Mouse (Mus musculus): Measurements from ENCODE around the gene Xylt1.

Gene Xylt1

DNA sequence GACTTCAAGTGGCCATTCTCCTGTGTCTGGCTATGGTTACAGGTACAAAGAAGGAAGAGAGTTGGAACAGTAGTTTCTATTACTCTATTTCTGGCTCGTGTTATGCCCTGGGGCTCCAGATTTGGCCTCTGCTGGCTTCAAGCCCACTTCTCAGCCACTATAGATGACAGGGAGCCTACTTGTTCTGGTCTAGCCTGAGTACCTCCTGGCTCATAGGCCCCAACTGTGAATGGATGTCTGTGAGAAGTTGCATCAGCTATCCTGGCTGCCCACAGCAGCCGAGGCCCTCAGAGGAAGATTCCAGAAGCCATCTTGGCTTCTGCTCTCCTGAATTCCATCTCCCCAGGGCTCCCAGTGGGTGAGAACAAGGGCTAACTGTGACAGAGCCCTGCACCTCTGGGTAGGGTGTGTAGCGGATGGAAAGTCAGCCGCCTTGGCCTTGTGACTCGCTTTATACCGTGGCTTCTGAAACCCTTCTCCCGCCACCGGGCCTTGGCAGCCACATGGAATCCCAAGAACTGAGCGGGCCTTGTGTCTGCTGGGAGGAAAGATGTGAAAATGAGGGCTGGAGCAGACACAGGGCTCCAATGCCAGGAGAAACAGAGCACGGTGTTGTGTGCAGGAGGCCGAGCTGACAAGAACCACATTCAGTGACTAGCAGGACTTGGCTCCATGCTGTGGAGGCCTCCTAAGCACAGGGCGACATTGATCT, 55.1 kb downstream of the Xylt1 start:
- peak; percentile 24 for DNase-seq

DNA sequence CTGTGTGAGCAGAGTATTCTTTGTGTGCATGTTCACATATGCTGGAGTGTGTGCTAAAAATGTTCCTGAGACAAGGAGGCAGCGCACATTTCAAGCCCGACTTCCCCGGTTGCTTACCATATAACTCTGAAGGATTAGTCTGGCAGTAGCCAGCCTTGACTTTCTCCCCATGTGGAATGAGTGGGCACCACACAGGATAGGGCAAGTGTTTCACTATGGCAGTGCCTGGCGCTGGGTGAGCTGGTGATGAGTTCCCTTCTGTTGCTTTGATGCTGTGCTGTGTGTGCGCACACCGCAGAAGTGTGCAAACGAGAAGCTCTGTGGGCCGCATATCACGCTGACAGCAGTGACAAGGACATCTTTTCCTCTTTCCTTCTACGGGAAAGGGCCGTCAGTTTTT, 56.1 kb downstream of the Xylt1 start:
- DNase-seq, result no peak

DNA sequence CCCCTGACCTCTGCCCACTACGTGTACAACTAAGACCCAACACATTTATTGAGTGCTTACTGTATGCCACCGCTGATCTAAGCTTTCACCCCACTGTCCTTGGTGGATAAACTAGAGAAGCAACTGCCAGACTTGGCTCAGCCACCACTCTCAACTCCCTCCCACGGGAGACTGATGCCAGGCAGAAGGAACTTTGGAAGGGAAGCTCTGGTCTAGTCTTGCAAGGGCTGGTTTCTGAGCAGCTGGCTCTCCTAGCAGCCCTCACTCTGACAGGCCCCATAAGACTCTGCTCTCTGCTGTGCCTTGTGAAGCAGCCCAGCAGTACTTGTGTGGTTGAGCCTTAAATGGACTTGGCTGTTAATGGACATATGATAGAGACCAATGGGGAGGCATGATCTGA, 60.2 kb downstream of the Xylt1 start:
- peak; percentile 54 for DNase-seq

DNA sequence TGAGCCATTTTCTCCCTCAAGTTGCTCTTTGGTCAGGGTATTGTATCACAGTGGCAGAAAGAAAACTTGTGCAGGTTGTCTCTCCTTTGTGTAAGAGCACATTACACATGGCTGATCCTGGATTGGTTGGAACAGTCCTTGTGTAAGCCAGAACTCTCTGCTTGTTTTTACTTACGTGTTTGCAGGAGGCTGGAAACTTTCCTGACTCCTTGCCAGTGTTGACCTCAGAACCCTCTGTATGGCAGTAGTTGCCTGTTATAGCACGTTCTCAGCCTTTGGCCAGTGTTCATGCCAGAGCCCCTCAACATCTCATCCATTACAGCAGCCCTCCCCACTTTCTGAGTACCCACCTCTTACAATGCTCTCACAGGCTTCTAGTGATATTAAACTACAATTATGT, 61.9 kb downstream of the Xylt1 start:
- DNase-seq, result no peak

DNA sequence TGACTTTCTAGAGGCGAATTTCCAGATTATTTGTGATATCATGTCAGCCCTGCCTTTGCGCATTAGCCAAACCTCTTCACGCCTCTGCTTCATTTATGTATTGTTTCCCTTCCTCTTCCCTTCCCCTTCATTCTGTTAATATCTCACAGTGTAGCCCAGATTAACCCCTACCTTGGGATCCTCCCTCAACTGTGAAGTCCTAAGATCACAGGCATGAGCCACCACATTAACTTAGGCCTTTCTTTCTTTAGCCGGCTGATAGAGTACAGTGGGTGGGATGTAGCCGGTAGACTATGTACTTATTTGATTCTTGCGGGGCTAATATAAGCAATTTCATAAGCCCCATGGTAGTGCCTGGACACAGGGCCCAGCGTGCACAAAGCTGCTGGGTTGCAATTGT, 62.4 kb downstream of the Xylt1 start:
- peak; percentile 40 for DNase-seq

DNA sequence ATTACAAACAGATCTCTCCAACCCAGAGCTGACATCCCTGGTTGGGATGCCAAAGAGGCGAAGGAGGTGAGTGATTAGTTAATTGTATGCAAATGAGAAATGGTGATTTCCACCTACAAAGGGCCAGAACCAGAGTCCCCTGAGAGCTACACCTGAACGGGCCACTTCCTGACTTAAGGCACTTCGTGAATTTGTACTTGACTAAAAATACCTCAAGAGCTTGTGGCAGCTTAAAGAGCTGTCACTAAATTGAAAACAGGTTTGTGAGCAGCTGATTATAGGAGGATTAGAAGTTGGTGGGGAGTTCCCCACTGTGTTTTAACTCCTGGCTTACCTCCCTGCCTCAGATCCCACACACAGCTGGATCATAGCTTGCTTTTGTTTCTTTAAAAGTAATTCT, 64.7 kb downstream of the Xylt1 start:
- no peak for DNase-seq

DNA sequence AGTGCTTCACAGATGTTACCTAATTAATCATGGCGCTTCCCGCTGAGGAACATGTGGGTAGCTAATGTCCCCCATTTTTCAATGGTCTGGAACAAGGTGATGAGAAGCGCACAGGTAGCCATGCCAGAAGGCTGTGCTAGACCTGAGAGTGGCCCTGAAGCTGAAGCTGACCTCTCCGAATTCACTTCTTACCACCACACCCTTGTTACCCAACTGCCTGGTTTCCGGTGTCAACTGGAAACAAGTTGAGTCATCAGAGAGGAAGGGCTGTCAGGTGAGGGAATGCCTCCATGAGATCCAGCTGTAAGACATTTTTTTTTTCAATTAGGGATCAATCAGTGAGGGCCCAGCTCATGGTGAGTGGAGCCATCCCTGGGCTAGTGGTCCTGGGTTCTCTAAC, 68.8 kb downstream of the Xylt1 start:
- no peak for DNase-seq

DNA sequence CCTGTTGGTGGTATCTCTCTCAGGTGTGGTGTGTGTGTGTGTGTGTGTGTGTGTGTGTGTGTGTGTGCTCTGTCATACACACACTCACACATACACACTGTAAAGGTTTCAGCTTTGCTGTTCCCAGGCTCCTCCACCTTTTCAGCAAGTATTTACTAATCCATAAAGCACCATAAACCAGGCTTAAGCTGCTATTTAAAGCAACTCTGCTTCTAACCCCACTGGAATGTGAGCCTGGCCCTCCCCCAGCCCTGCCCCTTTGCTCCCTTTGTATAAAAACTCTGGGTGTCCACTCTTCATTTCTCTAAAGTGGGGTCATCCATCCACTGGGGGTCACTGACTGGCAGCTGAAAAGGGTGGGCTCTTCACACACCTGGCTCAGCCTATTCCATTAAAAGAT, 70.4 kb downstream of the Xylt1 start:
- DNase-seq, result no peak

DNA sequence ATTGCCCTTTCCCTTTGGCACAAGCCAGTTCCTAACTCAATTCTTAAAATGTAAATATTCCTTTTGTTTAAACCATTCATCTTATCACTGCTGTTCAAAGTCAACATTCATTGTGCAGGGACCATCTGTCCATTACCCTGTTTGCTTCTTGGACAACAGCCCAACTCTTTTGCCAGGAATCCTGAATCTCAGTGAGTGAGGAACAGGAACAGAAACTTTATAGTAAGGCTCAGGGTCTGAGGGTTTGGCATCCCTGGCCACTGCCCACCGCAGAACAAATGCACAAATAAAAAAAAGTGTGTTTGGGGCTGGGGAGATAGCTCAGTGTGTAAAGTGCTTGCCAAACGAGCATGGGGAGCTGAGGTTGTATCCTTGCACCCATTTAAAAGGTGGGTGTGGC, 71.5 kb downstream of the Xylt1 start:
- no peak for DNase-seq

DNA sequence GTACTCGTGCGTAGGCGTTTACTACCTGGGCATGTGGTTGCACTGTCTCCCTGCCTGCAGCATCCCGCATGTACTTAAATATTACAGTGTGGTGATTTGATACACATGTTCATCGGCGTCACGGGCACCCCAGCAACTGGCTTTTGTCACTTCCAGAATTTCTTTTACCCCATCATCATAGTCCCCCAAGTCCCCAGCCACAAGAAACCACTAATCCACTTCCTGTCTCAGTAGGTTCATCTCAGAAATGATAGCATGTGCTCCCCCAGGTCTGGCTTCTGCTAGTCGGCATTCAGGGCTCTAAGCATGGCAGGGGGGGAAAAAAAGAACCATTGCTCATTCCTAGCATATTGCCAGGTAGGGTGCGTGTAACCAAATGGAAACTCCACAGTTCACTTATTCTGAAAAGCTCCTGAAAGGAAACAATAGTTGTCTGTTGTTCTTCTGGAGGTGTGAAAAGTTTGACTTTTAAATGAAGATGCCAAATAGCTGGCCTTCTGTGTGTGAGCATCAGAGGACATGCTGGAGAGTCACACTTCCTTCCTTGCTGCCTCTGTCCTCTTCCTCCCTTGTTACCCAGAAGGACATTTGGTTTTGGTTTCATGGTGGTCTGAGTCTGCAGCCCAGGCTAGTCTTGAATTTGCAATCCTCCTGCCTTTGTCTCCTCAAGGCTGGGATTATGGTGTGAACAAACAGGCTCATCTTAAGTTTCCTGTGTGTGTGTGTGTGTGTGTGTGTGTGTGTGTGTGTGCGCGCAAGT, 74.2 kb downstream of the Xylt1 start:
- no peak for DNase-seq

DNA sequence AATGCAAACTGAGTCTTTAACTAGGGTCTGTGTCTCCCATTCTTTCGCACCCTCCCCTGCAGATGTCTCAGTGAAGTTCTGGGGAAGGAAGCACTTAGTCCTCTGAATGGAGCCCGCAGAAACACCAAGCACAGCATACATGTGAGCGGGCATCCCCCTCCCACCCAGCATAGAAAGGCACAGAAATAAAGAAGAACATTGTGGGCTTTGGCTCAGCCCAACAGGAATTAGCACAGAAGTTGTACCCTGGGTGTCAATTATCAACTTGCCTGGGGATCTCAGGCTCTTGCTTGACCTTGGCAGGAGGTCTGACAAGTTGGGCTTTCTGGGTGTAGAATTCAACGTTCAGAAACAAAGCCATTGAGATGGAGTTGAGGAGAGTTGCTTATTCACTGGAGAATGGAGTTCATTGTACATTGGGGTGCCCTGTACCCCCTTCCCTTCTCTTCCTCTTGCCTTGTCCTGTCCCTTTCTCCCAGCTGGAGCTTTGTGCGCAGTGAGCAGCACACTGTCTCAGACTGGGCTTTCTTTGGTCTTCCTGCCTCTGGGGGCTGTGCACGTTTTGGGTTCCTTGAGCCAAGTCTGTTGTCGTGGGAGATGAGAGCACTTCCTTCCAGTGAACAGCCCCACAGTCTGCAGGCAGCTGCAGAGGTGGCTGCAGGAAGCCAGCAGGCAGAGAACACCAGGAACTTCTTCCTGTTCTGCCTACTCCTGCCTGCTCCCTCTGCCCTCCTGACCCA, 81.6 kb downstream of the Xylt1 start:
- peak; percentile 64 for DNase-seq

DNA sequence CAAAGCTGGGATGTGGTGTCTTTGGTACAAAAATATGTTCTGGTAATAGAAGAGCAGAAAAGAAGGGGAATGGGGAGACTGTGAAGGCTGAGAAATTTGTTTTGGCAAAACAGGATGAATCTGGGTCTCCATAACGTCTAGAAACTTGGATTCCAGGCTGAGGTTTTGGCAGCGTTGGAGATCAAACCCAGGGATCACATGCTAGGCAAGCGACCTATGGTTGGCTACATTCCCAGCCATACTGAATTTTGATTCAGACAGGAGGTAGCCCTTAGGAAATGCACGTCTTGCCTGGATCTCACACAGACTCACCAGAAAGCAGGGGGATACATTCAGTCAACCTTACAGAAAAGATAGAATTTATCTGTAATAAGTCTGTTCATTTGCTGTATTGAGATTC, 84.2 kb downstream of the Xylt1 start:
- no peak for DNase-seq

DNA sequence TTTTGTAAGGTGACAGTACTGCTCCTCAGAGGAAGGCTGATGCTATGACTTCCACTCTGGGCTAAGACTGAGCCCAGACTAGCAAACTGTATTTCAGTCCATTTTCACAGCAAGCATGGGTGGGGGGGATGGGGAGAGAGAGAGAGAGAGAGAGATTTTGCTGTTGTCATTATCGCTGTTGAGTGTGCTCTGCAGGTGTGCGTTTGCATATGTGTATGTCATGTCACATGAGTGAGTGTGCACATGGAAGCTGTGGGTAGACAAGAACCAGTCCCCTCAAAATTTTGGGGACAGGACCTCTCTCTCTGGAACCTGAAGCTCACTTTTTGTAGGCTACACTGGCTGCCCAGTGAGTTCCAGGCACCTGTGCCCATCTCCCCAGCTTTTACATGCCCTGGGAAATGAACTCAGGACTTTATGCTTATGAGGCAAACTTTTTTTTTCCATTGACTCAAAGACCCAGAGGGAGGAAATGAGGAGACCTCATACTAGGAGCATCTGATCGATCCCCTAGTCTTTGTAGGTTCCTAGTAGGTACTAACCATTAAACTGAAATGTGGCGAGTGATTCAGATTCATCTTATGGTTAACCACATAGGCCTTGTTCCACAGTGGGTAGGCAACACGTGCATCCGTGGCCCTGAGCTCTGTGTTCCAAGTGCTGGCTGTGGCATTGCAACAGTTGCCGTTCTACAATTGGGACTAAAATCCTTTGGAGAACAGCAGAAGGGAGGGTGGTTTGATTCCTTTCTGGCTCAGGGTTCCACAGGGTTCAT, 85.4 kb downstream of the Xylt1 start:
- DNase-seq, result no peak

DNA sequence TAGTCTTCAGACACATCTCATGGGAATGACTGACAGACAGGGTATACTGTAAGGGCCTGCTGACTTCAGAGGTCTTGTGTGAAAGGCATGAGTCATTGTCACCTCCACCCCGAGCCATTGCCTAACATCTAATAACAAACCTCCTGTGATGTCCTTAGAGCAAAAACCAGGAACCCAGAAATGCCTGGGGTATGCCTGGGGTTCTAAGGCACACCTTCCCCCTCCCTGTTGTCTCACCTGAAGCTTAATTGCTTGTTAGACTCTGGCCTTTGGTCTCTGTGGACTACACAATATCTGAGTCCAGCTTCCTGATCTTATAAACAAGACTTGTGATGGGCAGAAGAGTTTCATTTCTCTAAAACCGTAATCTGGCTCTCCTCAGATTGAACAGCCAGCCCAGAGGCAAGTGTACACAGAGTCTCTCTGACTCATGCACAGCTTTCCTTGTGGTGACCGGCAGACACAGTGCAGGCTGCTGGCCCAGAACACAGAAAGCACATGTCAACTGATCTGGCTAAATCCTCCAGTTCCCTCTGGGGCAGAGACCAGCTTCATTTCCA, 89.5 kb downstream of the Xylt1 start:
- DNase-seq, result no peak

DNA sequence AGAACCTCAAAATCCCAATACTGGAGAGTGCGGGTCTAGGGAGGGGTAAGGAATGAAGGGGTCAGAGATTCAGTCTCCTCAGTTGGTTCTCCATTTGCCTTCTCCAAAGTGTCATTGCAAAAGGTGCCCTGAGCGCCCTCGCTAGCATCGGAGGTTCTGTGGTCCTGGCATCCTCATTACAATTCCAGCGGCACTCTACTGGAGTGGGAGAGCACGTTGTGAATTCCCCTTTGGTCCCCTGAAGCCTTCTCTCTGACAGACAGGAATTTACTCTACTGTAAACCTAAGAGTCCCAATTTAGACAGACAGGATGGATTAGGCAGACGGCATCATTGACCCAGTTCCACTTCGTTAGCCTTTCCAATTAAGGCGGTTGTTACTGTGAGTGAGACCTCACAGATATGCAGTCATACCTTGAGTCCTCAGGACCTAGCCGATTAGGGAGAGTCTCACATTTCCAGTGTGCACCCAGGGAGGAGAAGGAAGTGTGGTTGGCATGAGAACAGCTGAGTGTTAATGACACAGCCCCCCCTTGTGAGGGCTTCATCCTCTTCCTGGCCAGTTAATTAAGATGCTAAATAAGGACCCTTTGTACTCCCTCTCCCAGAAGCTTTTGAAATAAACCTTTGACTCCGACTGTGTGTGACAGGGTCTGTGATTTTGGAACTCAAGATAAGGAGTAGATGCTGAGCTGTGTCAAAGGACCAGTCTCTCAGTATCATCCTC, 91.4 kb downstream of the Xylt1 start:
- DNase-seq, result no peak

DNA sequence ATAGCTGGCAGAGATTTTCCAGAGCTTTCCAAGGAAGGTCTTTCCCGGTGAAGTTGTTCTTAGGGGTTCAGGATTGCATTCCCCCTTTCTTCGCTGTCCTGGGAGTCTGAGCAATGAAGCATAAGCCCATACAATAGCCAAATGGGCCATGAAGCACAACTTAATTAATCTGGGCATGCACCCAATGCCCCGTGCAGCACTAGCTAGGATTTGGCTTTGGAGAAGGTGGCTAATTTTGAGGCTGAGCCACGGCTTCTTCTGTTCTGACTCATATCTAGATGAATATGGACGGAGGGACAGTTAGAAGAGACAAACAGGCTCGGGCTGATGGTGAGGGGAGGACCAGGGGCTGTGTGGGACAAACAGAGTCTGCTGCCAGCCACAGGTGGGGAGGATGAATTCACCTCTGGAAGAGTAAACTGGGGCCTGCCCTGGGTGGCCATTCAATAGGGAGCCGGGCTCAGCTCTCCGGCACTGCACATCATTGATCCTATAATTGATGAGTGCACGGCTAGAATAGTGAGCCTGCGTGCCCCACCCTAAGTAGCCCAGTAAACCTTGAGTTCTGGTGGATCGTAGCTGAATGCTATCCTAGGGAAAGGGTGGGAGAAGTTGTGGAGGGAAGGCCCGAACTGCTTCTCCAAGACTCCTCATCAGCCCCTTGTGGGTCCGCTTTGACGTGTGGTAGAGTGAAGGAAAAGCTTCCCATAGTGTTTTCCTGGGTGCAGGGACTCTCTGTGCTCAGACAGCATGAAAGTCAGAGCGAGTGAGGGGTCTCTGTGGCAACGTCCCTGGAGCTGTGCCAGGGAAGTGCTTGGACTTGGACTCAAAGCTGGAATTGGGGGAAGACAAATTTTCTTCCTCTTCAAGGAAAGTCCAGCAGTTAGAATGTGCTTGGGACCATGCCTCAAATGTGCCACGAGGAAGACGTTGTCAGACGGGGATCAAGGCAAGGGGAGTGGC, 92.3 kb downstream of the Xylt1 start:
- DNase-seq, result no peak

DNA sequence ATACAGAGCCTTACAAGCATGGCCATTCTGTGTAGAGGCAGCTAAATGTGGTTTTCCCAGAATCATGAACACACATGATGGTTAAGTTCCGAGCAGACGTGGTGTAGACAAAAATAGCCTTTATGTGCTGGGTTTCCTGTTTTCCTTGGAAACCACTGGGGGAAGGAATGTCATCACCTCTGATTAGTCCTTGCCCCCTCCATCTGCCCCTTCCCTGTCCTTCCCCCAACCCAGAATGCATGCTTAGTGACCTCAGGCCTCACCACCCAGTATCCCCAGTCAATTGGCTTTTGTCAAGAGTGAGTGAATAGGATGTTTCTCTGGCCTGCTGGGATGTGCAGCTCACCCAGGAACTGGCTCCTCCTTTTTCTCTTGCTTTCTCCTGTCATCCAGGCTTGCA, 93.5 kb downstream of the Xylt1 start:
- DNase-seq, result no peak

DNA sequence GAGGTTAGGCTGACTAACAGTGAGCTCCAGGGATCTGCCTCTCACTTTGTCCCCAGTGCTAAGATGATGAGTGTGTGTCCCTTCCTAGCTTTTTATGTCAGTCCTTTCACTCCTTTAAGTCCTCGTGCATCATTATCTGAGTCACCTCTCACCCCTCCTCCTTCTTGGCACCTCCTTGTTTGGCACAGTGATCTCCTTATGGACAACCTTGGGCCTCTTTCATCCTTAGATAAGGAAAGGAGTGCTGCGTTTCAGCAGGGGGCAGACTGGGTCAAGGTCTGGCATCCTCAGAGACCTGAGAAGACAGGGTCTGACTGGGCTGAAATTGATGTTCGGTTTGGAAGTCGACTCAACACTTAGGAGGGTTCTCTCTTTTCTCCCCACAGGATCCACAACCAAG, 94.3 kb downstream of the Xylt1 start:
- DNase-seq, result no peak

DNA sequence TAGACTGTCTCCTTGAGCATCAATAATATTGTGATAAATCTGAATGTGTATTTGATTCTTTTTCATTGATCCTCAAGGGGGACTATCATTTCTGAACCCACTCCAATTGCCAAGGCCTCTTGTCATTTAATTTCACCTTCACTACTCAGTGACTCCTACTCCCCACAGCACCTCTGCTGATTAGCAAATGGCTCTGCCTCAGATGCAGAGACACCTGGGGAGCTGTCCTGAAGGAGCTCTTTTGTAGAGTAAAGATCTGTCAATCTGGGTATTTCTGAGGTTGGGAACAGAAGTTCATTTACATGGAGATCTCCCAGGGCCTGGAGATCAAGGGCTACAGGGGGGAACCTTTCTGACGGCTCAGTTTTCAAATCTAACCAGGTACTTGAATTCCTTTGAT, 98.2 kb downstream of the Xylt1 start:
- no peak for DNase-seq

DNA sequence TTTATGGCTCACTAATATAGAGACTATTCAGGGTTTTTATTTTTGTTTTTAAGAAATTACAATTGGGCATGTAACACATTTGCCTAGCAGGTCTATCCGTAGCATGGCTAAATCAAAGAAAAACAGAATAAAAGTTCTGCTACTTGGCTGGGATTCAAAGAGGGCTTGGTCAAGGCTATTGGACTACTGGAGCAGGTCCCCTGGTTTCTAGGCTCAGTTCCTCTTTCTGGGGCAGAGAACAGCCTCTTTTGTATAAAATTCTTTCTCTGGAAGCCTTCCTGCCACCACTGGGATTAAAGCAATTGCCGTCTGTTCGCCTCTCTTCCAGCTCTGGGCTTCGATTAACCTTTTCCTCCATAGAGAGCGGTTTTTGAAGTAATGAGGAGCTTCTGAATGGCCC, 100.1 kb downstream of the Xylt1 start:
- no peak for DNase-seq

DNA sequence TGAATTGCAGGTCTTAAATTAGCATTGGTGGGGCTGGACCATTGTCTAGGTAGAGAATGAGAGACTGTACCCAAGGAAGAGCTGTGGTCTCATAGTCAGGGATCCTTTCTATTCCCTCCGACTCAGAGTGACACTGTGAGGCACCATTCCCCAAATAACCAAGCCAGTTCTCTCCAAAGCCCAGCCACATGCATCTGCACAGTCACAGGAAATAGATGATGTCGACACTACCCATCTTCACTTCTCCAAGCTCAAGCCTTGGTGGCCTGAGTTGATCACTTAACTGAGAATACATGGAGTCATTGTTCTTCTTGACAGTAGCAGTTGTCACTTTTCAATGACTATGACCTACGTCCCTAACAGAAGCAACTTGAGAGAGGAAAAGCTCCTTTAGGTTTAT, 100.6 kb downstream of the Xylt1 start:
- no peak for DNase-seq

Data from kidney, postnatal 14 days (tissue).